Mouse (Mus musculus) subcutaneous adipose tissue, adult 2 months (tissue): ENCODE data around the gene Cby1. TPM values are rescaled to one million over a fixed set of nuclear protein-coding genes. Genes with fewer than 3 reads are reported as not detected.

Source experiments
- polyA plus RNA-seq: library from polyadenylated mRNA; depleted of rRNA; stranded (reverse); fragments of >200 nt; gene quantifications from 2 replicates; pipeline ENCODE4 v1.2.3, GENCODE M21; 2012; ENCODE audit warnings: low replicate concordance; rRNA removed

Gene Cby1
- 10.0 and 15.2 TPM in 2 replicates for polyA plus RNA-seq

GRCm38 (mm10) chr15:79658531-79659375 is at the start of gene Cby1, which contains the start of gene Fam227a:
Cby1 (plus strand) TSS chr15:79659199.
Fam227a (minus strand) TSS chr15:79658956.

GRCm38 (mm10) chr15:79670249-79670971 is 11.4 kb downstream of the Cby1 start, which contains the start of gene Tomm22:
Tomm22 (plus strand) TSS chr15:79670861.

GRCm38 (mm10) chr15:79687646-79688267 is 28.8 kb downstream of the Cby1 start, which contains the start of gene Josd1:
Josd1 (minus strand) TSS chr15:79687919.

DNA sequence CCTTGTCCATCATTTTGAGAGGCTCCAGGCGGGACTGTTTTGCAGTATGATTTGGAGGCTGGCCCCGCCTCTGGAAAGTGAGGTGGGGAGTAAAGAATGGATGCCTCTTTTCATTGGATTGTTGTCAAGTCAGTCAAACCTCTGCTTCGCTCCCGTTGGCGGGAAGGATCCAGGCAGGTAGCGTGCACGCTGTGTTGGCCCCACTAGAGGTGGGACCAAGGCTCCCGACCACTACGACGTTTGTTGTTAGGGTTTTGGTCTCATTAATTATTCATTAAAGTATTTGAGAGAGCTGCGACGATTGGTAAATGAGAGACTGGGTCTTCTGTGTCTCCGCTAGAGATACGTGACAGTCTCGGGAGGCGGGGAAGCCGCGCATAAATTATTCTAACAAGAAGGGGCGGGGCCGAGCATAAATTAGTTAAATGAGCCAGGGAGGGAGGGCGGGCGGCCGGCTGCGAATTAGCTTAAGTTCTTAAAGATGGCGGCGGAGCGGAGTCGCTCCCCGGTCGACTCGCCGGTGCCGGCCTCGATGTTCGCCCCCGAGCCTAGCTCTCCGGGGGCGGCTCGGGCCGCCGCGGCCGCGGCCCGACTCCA is 31.5 kb downstream of the Cby1 start, which contains the start of gene Gtpbp1:
Gene Gtpbp1 (plus strand): TSS at position 420 of the 597 bp plus-strand sequence.

Other genes starting within 250 kb of the Cby1 start
- gene Csnk1e, start 203.6 kb upstream of the Cby1 start, polyA plus RNA-seq, result 93.9 and 123 TPM in 2 replicates
- gene Kcnj4, start 154.0 kb upstream of the Cby1 start, polyA plus RNA-seq, result 0.28 TPM in 1 of 2 replicates, not detected in the other
- gene Kdelr3, start 142.8 kb upstream of the Cby1 start, polyA plus RNA-seq, result 24.8 and 101 TPM in 2 replicates
- 267 and 361 TPM in 2 replicates for gene Ddx17, start 112.5 kb upstream of the Cby1 start, polyA plus RNA-seq
- 0.11 and 0.93 TPM in 2 replicates for gene Dmc1, start 54.1 kb upstream of the Cby1 start, polyA plus RNA-seq
- 1.5 and 2.9 TPM in 2 replicates for gene Fam227a, start 243 bp upstream of the Cby1 start, polyA plus RNA-seq
- 44.8 and 56.3 TPM in 2 replicates for gene Tomm22, start 11.7 kb downstream of the Cby1 start, polyA plus RNA-seq
- 24.4 and 34.9 TPM in 2 replicates for gene Josd1, start 28.7 kb downstream of the Cby1 start, polyA plus RNA-seq
- gene Gtpbp1, start 31.6 kb downstream of the Cby1 start, polyA plus RNA-seq, result 27.3 and 47.4 TPM in 2 replicates
- 90.4 and 103 TPM in 2 replicates for gene Sun2, start 83.3 kb downstream of the Cby1 start, polyA plus RNA-seq
- gene Dnal4, start 118.7 kb downstream of the Cby1 start, polyA plus RNA-seq, result 32.6 and 59.1 TPM in 2 replicates
- gene Nptxr, start 145.6 kb downstream of the Cby1 start, polyA plus RNA-seq, result 1.6 and 6.3 TPM in 2 replicates
- gene Npcd, start 175.0 kb downstream of the Cby1 start, polyA plus RNA-seq, result 0.39 TPM in 1 of 2 replicates, not detected in the other
- 36.5 and 153 TPM in 2 replicates for gene Cbx6, start 175.5 kb downstream of the Cby1 start, polyA plus RNA-seq
- gene Apobec3, start 232.5 kb downstream of the Cby1 start, polyA plus RNA-seq, result 41.3 and 41.4 TPM in 2 replicates